41 mouse cellular contexts compared by ENCODE assay signal in genomic region chr4:129079126-129079525, GRCm38 (mm10). TPM values are rescaled to one million over a fixed set of nuclear protein-coding genes. Genes with fewer than 3 reads are reported as not detected.
"Had no signal": no experiment of that assay in that cellular context is flagged by ENCODE, and none has a peak within 500 bp of the region (broad histone marks: within the 10 kb centered on the region; RNA-seq: fewer than 3 reads in every experiment).

No protein-coding gene starts in this region.

- H3K27ac ChIP-seq: limb, embryonic 10.5 days; limb, embryonic 12.5 days; limb, embryonic 13.5 days; limb, embryonic 15.5 days; liver, embryonic 12.5 days; liver, embryonic 13.5 days; liver, embryonic 14.5 days; liver, embryonic 15.5 days; lung, embryonic 15.5 days; macrophage; midbrain, embryonic 10.5 days; midbrain, embryonic 12.5 days; midbrain, embryonic 13.5 days; midbrain, embryonic 15.5 days; neural tube, embryonic 12.5 days; neural tube, embryonic 13.5 days had no signal

- H3K4me1 ChIP-seq: limb, embryonic 10.5 days; limb, embryonic 12.5 days; limb, embryonic 13.5 days; liver, embryonic 12.5 days; liver, embryonic 13.5 days; liver, embryonic 15.5 days; midbrain, embryonic 10.5 days; midbrain, embryonic 12.5 days; midbrain, embryonic 13.5 days; midbrain, embryonic 15.5 days had no signal

- ATAC-seq: liver, embryonic 12.5 days; liver, postnatal 0 days; lung, postnatal 0 days; midbrain, embryonic 13.5 days; midbrain, embryonic 15.5 days; midbrain, embryonic 16.5 days had no signal

- DNase-seq: left cerebral cortex, postnatal 4 days; liver; liver, embryonic 13.5 days; liver, postnatal 0 days; lung, adult 18-20 months; lung, adult 2 months; lung, embryonic 14.5 days; lung, postnatal 10 days; lung, postnatal 14 days; lung, postnatal 36 days; lung, postnatal 4 days; midbrain, embryonic 14.5 days had no signal

- H3K4me3 ChIP-seq: limb, embryonic 10.5 days; limb, embryonic 12.5 days; limb, embryonic 13.5 days; limb, embryonic 15.5 days; liver, embryonic 12.5 days; liver, embryonic 13.5 days; liver, embryonic 15.5 days; lung, embryonic 15.5 days; megakaryocyte, embryonic 14.5 days; midbrain, embryonic 10.5 days; midbrain, embryonic 12.5 days; midbrain, embryonic 13.5 days; midbrain, embryonic 15.5 days; myocyte; neural tube, embryonic 12.5 days; neural tube, embryonic 13.5 days had no signal

- H3K9ac ChIP-seq: limb, embryonic 12.5 days; limb, embryonic 13.5 days; limb, embryonic 15.5 days; liver, embryonic 12.5 days; liver, embryonic 13.5 days; liver, embryonic 14.5 days; liver, embryonic 15.5 days; liver, postnatal 0 days; lung, embryonic 14.5 days; lung, embryonic 15.5 days; midbrain, embryonic 12.5 days; midbrain, embryonic 13.5 days; midbrain, embryonic 15.5 days; neural tube, embryonic 12.5 days; neural tube, embryonic 13.5 days had no signal

- H3K27me3 ChIP-seq: limb, embryonic 12.5 days; limb, embryonic 13.5 days; limb, embryonic 15.5 days; liver, embryonic 12.5 days; liver, embryonic 13.5 days; liver, embryonic 15.5 days; lung, embryonic 15.5 days; megakaryocyte, embryonic 14.5 days; midbrain, embryonic 12.5 days; midbrain, embryonic 13.5 days; midbrain, embryonic 15.5 days; neural tube, embryonic 12.5 days; neural tube, embryonic 13.5 days had no signal

RNA-seq across cellular contexts. Expression of gene Tmem54, which starts 26.2 kb away (rescaled TPM):
- total RNA-seq: left cerebral cortex, postnatal 10 days; left cerebral cortex, postnatal 14 days; left cerebral cortex, postnatal 25 days; left cerebral cortex, postnatal 36 days; left cerebral cortex, postnatal 4 days; liver, adult 2 months; megakaryocyte, adult 5-6 weeks; megakaryocyte-erythroid progenitor cell, adult 5-6 weeks; monocyte, adult 5-6 weeks had no signal
- polyA plus RNA-seq: macrophage; midbrain, embryonic 13.5 days; midbrain, embryonic 14.5 days; midbrain, embryonic 15.5 days; midbrain, embryonic 16.5 days; midbrain, postnatal 0 days; neural tube, embryonic 13.5 days had no signal

RNA-seq across cellular contexts. Expression of gene Hpca, which starts 42.7 kb away (rescaled TPM):
- total RNA-seq: megakaryocyte progenitor cell, adult 5-6 weeks; megakaryocyte, adult 5-6 weeks; megakaryocyte-erythroid progenitor cell, adult 5-6 weeks; monocyte, adult 5-6 weeks had no signal
- polyA plus RNA-seq: lung, adult 2 months; macrophage had no signal

RNA-seq across cellular contexts. Expression of gene Fndc5, which starts 57.7 kb away (rescaled TPM):
- total RNA-seq: megakaryocyte progenitor cell, adult 5-6 weeks; monocyte, adult 5-6 weeks had no signal
- polyA plus RNA-seq: macrophage had no signal
